16 mouse cellular contexts compared by ENCODE assay signal in genomic region chr6:115886894-115887293, GRCm38 (mm10). TPM values are rescaled to one million over a fixed set of nuclear protein-coding genes. Genes with fewer than 3 reads are reported as not detected.
DNase-seq lines count a peak whose midpoint lies in the region; ATAC-seq lines count a peak whose summit lies in the region.
"Had no signal": no experiment of that assay in that cellular context is flagged by ENCODE, and none has a peak within 500 bp of the region (broad histone marks: within the 10 kb centered on the region; RNA-seq: fewer than 3 reads in every experiment).

No protein-coding gene starts in this region.

- 58% methylated on average over 4 of the region's 4 CpGs for WGBS in embryonic facial prominence, embryonic 12.5 days
- 66% methylated on average over 4 of the region's 4 CpGs for WGBS in embryonic facial prominence, embryonic 10.5 days
- 49% methylated on average over 4 of the region's 4 CpGs for WGBS in embryonic facial prominence, embryonic 15.5 days
- WGBS in midbrain, embryonic 16.5 days = 79% methylated on average over 4 of the region's 4 CpGs

- H3K9ac ChIP-seq in embryonic facial prominence, embryonic 12.5 days = no peak overlapping the region
- no peak overlapping the region for H3K9ac ChIP-seq in embryonic facial prominence, embryonic 15.5 days
- no peak overlapping the region for H3K9ac ChIP-seq in midbrain, embryonic 16.5 days (ENCODE audit: low read depth, low read length)
- H3K9ac ChIP-seq: hindbrain, embryonic 15.5 days; liver, embryonic 14.5 days; midbrain, embryonic 12.5 days had no signal

- no peak overlapping the region for H3K4me3 ChIP-seq in embryonic facial prominence, embryonic 12.5 days
- H3K4me3 ChIP-seq in embryonic facial prominence, embryonic 10.5 days = no peak overlapping the region
- H3K4me3 ChIP-seq in embryonic facial prominence, embryonic 15.5 days (replicated peaks) = no peak overlapping the region
- H3K4me3 ChIP-seq in midbrain, embryonic 16.5 days (ENCODE audit: low read depth, low read length) = no peak overlapping the region
- H3K4me3 ChIP-seq: hindbrain, embryonic 15.5 days; midbrain, embryonic 12.5 days had no signal

- H3K4me1 ChIP-seq in embryonic facial prominence, embryonic 12.5 days = peaks cover 9% of the 10 kb centered on the region; the same call in 1 of the 2 replicates
- H3K4me1 ChIP-seq in embryonic facial prominence, embryonic 10.5 days = peaks cover 21% of the 10 kb centered on the region
- peaks cover 11% of the 10 kb centered on the region for H3K4me1 ChIP-seq in embryonic facial prominence, embryonic 15.5 days
- H3K4me1 ChIP-seq in midbrain, embryonic 16.5 days (ENCODE audit: control insufficient read depth, insufficient read depth, low read length) = peaks cover 14% of the 10 kb centered on the region

- peak; percentile 44; the same call in 1 of the 2 replicates for ATAC-seq in embryonic facial prominence, embryonic 12.5 days (ENCODE audit: insufficient number of reproducible peaks, insufficient read depth, low FRiP score, low TSS enrichment)
- peak; percentile 21; the same call in 1 of the 2 replicates for ATAC-seq in embryonic facial prominence, embryonic 15.5 days (ENCODE audit: insufficient number of reproducible peaks, low FRiP score, low TSS enrichment, low read depth)
- peak; percentile 43; the same call in 1 of the 2 replicates for ATAC-seq in megakaryocyte-erythroid progenitor cell, adult 5-6 weeks (replicated peaks; ENCODE audit: low FRiP score, low TSS enrichment, poor library complexity, severe bottlenecking)
- no peak for ATAC-seq in midbrain, embryonic 16.5 days

- peaks cover 45% of the 10 kb centered on the region for H3K36me3 ChIP-seq in embryonic facial prominence, embryonic 12.5 days
- peaks cover 76% of the 10 kb centered on the region for H3K36me3 ChIP-seq in embryonic facial prominence, embryonic 10.5 days (replicated peaks)
- H3K36me3 ChIP-seq in embryonic facial prominence, embryonic 15.5 days = peaks cover 28% of the 10 kb centered on the region
- peaks cover 16% of the 10 kb centered on the region for H3K36me3 ChIP-seq in midbrain, embryonic 16.5 days (ENCODE audit: control insufficient read depth, insufficient read depth, low read length)

- no peaks in the 10 kb centered on the region for H3K27me3 ChIP-seq in embryonic facial prominence, embryonic 12.5 days
- H3K27me3 ChIP-seq in embryonic facial prominence, embryonic 10.5 days (replicated peaks; ENCODE audit: low read depth, poor library complexity, severe bottlenecking) = no peaks in the 10 kb centered on the region
- H3K27me3 ChIP-seq in embryonic facial prominence, embryonic 15.5 days = no peaks in the 10 kb centered on the region
- no peaks in the 10 kb centered on the region for H3K27me3 ChIP-seq in midbrain, embryonic 16.5 days (ENCODE audit: control insufficient read depth, insufficient read depth, low read depth, low read length)
- H3K27me3 ChIP-seq: hindbrain, embryonic 15.5 days; midbrain, embryonic 12.5 days had no signal

- no peak overlapping the region for H3K4me2 ChIP-seq in embryonic facial prominence, embryonic 12.5 days (replicated peaks)
- no peak overlapping the region for H3K4me2 ChIP-seq in embryonic facial prominence, embryonic 15.5 days (replicated peaks)
- H3K4me2 ChIP-seq in midbrain, embryonic 16.5 days (ENCODE audit: low read length) = no peak overlapping the region
- H3K4me2 ChIP-seq: hindbrain, embryonic 15.5 days; midbrain, embryonic 12.5 days had no signal

- H3K9me3 ChIP-seq in embryonic facial prominence, embryonic 12.5 days = 0 out of 2 replicates have a peak, but pooled peaks cover 4% of the 10 kb centered on the region
- H3K9me3 ChIP-seq in embryonic facial prominence, embryonic 10.5 days = peaks cover 7% of the 10 kb centered on the region; the same call in 1 of the 2 replicates
- no peaks in the 10 kb centered on the region for H3K9me3 ChIP-seq in embryonic facial prominence, embryonic 15.5 days (replicated peaks)
- H3K9me3 ChIP-seq in midbrain, embryonic 16.5 days (replicated peaks; ENCODE audit: control insufficient read depth, low read length, poor library complexity, severe bottlenecking) = no peaks in the 10 kb centered on the region
- H3K9me3 ChIP-seq: hindbrain, embryonic 15.5 days had no signal

- DNase-seq in embryonic facial prominence, embryonic 10.5 days (ENCODE audit: low spot score) = no peak
- DNase-seq in A20 (ENCODE audit: low read depth, low spot score) = peak; percentile 69
- no peak for DNase-seq in T-cell, adult 2 months (ENCODE audit: low spot score)
- DNase-seq in adipocyte (ENCODE audit: low spot score) = no peak
- DNase-seq: adrenal gland, postnatal 25 days; cerebellum, adult 18-20 months; layer of hippocampus, adult 9-11 months had no signal

- H3K27ac ChIP-seq in embryonic facial prominence, embryonic 12.5 days = no peak overlapping the region
- H3K27ac ChIP-seq in embryonic facial prominence, embryonic 10.5 days (replicated peaks) = no peak overlapping the region; the same call in 1 of the 2 replicates
- no peak overlapping the region for H3K27ac ChIP-seq in embryonic facial prominence, embryonic 15.5 days (replicated peaks)
- H3K27ac ChIP-seq in midbrain, embryonic 16.5 days (ENCODE audit: low read length) = no peak overlapping the region
- H3K27ac ChIP-seq: hindbrain, embryonic 15.5 days; liver, embryonic 14.5 days; midbrain, embryonic 12.5 days had no signal

RNA-seq across cellular contexts. Expression of gene Ift122, which starts 33.6 kb away (rescaled TPM):
- 30.7 and 33.4 TPM in 2 replicates for polyA plus RNA-seq in embryonic facial prominence, embryonic 12.5 days (2016; fragmentation: Nextera tagmentation; extraction: Ambion mirVana)
- polyA plus RNA-seq in embryonic facial prominence, embryonic 10.5 days (2016; fragmentation: Nextera tagmentation; extraction: Ambion mirVana) = 30.7 and 31.4 TPM in 2 replicates
- polyA plus RNA-seq in embryonic facial prominence, embryonic 15.5 days (2015; fragmentation: Nextera tagmentation; extraction: Ambion mirVana) = 23.2 and 25.0 TPM in 2 replicates
- 0.49 and 1.8 TPM in 2 replicates for total RNA-seq in megakaryocyte-erythroid progenitor cell, adult 5-6 weeks (2014; fragmentation: Nextera tagmentation)
- 2.3 and 3.7 TPM in 2 replicates for total RNA-seq in megakaryocyte-erythroid progenitor cell, adult 5-6 weeks (2017)
- 35.2 and 36.8 TPM in 2 replicates for polyA plus RNA-seq in midbrain, embryonic 16.5 days (2015; fragmentation: Nextera tagmentation; extraction: Ambion mirVana)

RNA-seq across cellular contexts. Expression of gene Mbd4, which starts 33.7 kb away (rescaled TPM):
- polyA plus RNA-seq in embryonic facial prominence, embryonic 12.5 days (2016; fragmentation: Nextera tagmentation; extraction: Ambion mirVana) = 28.4 and 28.8 TPM in 2 replicates
- polyA plus RNA-seq in embryonic facial prominence, embryonic 10.5 days (2016; fragmentation: Nextera tagmentation; extraction: Ambion mirVana) = 33.2 and 34.2 TPM in 2 replicates
- 18.4 and 18.5 TPM in 2 replicates for polyA plus RNA-seq in embryonic facial prominence, embryonic 15.5 days (2015; fragmentation: Nextera tagmentation; extraction: Ambion mirVana)
- total RNA-seq in megakaryocyte-erythroid progenitor cell, adult 5-6 weeks (2014; fragmentation: Nextera tagmentation) = 12.6 and 25.6 TPM in 2 replicates
- 18.9 and 19.9 TPM in 2 replicates for total RNA-seq in megakaryocyte-erythroid progenitor cell, adult 5-6 weeks (2017)
- polyA plus RNA-seq in midbrain, embryonic 16.5 days (2015; fragmentation: Nextera tagmentation; extraction: Ambion mirVana) = 8.9 and 10.1 TPM in 2 replicates

RNA-seq across cellular contexts. Expression of gene Rho, which starts 44.7 kb away (rescaled TPM):
- 0.17 and 0.32 TPM in 2 replicates for polyA plus RNA-seq in embryonic facial prominence, embryonic 12.5 days (2016; fragmentation: Nextera tagmentation; extraction: Ambion mirVana)
- polyA plus RNA-seq in embryonic facial prominence, embryonic 10.5 days (2016; fragmentation: Nextera tagmentation; extraction: Ambion mirVana) = 0.33 and 0.51 TPM in 2 replicates
- polyA plus RNA-seq in embryonic facial prominence, embryonic 15.5 days (2015; fragmentation: Nextera tagmentation; extraction: Ambion mirVana) = 0.12 and 0.53 TPM in 2 replicates
- total RNA-seq in megakaryocyte-erythroid progenitor cell, adult 5-6 weeks (2014; fragmentation: Nextera tagmentation) = not detected in 2 replicates
- not detected in 2 replicates for total RNA-seq in megakaryocyte-erythroid progenitor cell, adult 5-6 weeks (2017)
- polyA plus RNA-seq in midbrain, embryonic 16.5 days (2015; fragmentation: Nextera tagmentation; extraction: Ambion mirVana) = 0.14 and 0.36 TPM in 2 replicates
- polyA plus RNA-seq: midbrain, embryonic 12.5 days had no signal

RNA-seq across cellular contexts. Expression of gene Efcab12, which starts 48.7 kb away (rescaled TPM):
- polyA plus RNA-seq in embryonic facial prominence, embryonic 12.5 days (2016; fragmentation: Nextera tagmentation; extraction: Ambion mirVana) = 0.89 and 1.00 TPM in 2 replicates
- polyA plus RNA-seq in embryonic facial prominence, embryonic 10.5 days (2016; fragmentation: Nextera tagmentation; extraction: Ambion mirVana) = 1.1 and 1.2 TPM in 2 replicates
- polyA plus RNA-seq in embryonic facial prominence, embryonic 15.5 days (2015; fragmentation: Nextera tagmentation; extraction: Ambion mirVana) = 1.1 and 1.9 TPM in 2 replicates
- not detected in 2 replicates for total RNA-seq in megakaryocyte-erythroid progenitor cell, adult 5-6 weeks (2014; fragmentation: Nextera tagmentation)
- total RNA-seq in megakaryocyte-erythroid progenitor cell, adult 5-6 weeks (2017) = 0.05 TPM in 1 of 2 replicates, not detected in the other
- polyA plus RNA-seq in midbrain, embryonic 16.5 days (2015; fragmentation: Nextera tagmentation; extraction: Ambion mirVana) = 3.1 and 3.2 TPM in 2 replicates
- polyA plus RNA-seq: C2C12 had no signal

RNA-seq across cellular contexts. Expression of gene H1foo, which starts 57.8 kb away (rescaled TPM):
- polyA plus RNA-seq in embryonic facial prominence, embryonic 12.5 days (2016; fragmentation: Nextera tagmentation; extraction: Ambion mirVana) = not detected in 2 replicates
- polyA plus RNA-seq in embryonic facial prominence, embryonic 10.5 days (2016; fragmentation: Nextera tagmentation; extraction: Ambion mirVana) = not detected in 2 replicates
- polyA plus RNA-seq in embryonic facial prominence, embryonic 15.5 days (2015; fragmentation: Nextera tagmentation; extraction: Ambion mirVana) = not detected in 2 replicates
- not detected in 2 replicates for total RNA-seq in megakaryocyte-erythroid progenitor cell, adult 5-6 weeks (2014; fragmentation: Nextera tagmentation)
- total RNA-seq in megakaryocyte-erythroid progenitor cell, adult 5-6 weeks (2017) = not detected in 2 replicates
- polyA plus RNA-seq in midbrain, embryonic 16.5 days (2015; fragmentation: Nextera tagmentation; extraction: Ambion mirVana) = not detected in 2 replicates
- total RNA-seq: adrenal gland, postnatal 25 days had no signal
- polyA plus RNA-seq: C2C12; hindbrain, embryonic 15.5 days; liver, embryonic 14.5 days; midbrain, embryonic 12.5 days; spleen, adult 2 months had no signal
